Mouse (Mus musculus): ENCODE measurements at regions not wholly inside any gene's neighbourhood (a gene's known extent, or its start where the extent isn't known, plus 50 kb on each side); places are given as distances from the start of the nearest gene placed in this dataset.

DNA sequence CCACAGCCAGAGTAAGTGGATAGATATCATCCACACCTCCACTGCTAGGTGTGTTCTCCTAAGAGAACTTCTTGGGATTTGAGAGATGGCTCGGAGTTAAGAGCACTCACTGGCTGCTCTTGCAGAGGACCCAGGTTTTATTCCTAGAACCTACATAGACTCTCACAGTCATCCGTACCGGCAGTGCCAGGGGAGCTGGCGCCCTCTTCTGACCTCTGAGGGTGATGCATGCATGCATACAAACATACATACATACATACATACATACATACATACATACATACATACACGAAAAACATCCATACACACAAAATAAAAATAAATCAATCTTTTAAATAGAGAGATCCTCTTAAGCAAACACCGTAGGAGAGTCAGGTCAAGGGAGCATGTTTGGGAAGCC, 70.1 kb upstream of the Ipo5 start:
- Histone ChIP-seq H3K9me3 (no peaks in the 10 kb centered on the region), H3K27me3 (no peaks in the 10 kb centered on the region), H3K4me3 (no peak overlapping the region), H3K27ac (no peak overlapping the region), H3K36me3 (no peaks in the 10 kb centered on the region), H3K4me1 (no peaks in the 10 kb centered on the region), H3K9ac (no peak overlapping the region), H3K4me2 (no peak overlapping the region)
- 86% methylated on average over 6 of the region's 6 CpGs for WGBS
- no peak for ATAC-seq (ENCODE audit: insufficient number of reproducible peaks, low FRiP score, low TSS enrichment, low read depth)

DNA sequence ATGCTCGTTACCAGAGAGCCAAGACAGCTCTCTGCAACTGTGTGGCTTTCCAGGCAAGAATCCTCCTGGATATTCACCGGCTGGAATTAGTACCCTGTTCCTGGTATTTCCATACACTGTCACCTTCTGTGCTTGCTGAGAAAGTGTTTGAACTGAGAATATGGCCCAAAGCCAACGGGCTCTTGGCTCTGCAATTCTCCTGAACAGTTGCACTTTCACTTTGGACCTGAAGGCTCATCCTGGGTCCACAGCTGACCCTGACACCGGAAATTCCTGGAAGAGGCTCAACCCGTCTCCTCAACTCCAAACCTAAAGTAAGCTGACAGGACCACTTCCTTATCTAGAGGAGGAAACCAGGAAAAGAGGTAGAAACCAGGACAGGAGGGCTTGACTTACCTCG, 69.7 kb upstream of the Ipo5 start:
- no peak overlapping the region for H3K4me3 ChIP-seq
- WGBS: 74% methylated on average over 6 of the region's 6 CpGs

DNA sequence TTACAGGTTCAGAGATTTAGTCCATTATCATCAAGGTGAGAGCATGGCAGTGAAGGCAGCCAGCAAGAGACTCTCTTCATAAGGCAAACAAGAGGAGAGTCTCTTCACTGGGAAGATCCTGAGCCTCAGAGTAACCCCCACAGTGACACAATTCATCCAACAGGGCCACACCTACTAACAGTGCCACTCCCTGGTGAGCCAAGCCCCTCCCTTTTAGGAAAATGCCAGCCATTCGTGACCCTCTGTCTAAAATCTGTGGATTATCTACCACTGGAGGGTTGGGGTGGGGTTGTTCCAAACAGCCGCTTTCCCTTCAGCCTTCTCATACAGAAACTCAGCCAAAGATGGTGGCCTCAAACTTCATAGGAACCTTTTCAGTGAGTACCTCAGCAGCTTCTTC, 65.9 kb upstream of the Ipo5 start:
- Histone ChIP-seq H3K4me1 (peaks cover 6% of the 10 kb centered on the region; the same call in 1 of the 2 replicates), H3K4me3 (no peak overlapping the region), H3K9ac (no peak overlapping the region), H3K36me3 (no peaks in the 10 kb centered on the region), H3K9me3 (no peaks in the 10 kb centered on the region), H3K4me2 (no peak overlapping the region), H3K27me3 (no peaks in the 10 kb centered on the region), H3K27ac (no peak overlapping the region)
- 81% methylated on average over 2 of the region's 2 CpGs for WGBS
- no peak for ATAC-seq (ENCODE audit: insufficient number of reproducible peaks, low FRiP score, low TSS enrichment, low read depth)

More for the DNA sequence above, 69.7 kb upstream of the Ipo5 start:
- Histone ChIP-seq H3K27ac (no peak overlapping the region), H3K27me3 (no peaks in the 10 kb centered on the region), H3K4me1 (no peaks in the 10 kb centered on the region), H3K36me3 (no peaks in the 10 kb centered on the region), H3K4me2 (no peak overlapping the region), H3K9me3 (no peaks in the 10 kb centered on the region), H3K9ac (no peak overlapping the region)
- ATAC-seq (ENCODE audit: insufficient number of reproducible peaks, low FRiP score, low TSS enrichment, low read depth): no peak

DNA sequence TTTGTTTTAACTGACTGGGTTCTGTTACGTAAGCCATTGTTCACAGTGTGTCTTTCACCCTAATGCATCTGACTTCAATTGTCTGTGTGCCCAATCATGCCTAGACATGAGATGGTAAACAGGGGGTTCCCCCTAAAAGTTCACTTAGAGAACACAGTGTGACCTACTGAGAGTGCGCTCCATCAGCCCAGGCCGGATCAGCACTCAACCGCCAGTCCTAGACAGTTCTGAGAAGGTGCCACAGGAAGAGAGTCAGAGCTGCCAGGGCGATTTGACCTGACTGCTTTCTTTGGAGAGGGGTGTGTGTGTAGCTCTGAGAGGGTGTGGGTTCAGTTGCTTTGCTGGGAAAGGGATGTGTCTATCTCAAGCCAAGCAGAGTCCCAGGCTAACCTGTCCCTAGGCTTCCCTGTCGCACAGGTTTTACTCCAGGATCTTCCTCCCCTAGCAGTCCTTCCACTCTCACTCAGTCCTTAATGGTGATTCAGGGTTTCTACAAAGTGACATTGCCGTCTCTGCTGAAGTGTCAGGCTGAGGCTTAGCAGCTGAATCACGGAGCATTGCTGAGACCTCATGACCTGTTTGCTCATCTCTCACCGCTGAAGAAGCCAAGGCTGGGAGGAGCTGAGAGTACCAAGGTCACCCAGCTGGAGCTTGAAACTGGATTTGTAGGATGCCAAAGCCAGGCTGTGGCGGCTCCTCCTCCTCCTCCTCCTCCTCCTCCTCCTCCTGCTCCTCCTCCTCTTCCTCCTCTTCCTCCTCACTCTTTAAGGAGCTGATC, 64.8 kb upstream of the Ipo5 start:
- no peak overlapping the region for H3K4me2 ChIP-seq
- no peak overlapping the region for H3K4me3 ChIP-seq
- no peak overlapping the region for H3K9ac ChIP-seq
- no peaks in the 10 kb centered on the region for H3K27me3 ChIP-seq
- no peak overlapping the region for H3K27ac ChIP-seq
- peaks cover 6% of the 10 kb centered on the region; the same call in 1 of the 2 replicates for H3K4me1 ChIP-seq
- no peaks in the 10 kb centered on the region for H3K9me3 ChIP-seq
- no peak for ATAC-seq (ENCODE audit: insufficient number of reproducible peaks, low FRiP score, low TSS enrichment, low read depth)
- H3K36me3 ChIP-seq: no peaks in the 10 kb centered on the region
- WGBS: 65% methylated on average over 10 of the region's 10 CpGs

DNA sequence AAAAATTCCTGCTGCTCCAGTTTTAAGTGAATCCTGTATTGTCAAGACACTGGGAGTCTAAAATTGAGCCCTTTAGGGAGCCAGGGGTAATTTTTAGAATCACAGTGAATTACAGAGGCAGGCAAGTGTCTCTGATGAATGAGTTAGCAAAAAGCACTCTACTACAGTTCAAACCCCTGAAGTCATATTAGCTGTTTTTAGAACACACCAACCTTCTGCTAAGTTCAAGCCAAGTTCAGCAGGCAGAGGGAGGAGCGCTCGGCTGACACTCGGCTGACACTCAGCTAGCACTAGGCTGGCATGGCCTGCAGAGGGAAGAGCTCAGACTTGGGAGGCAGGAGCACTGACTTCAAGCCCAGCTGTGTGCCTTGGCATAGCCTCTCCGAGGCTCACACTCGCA, 64.0 kb upstream of the Ipo5 start:
- WGBS: 56% methylated on average over 5 of the region's 5 CpGs
- H3K27ac ChIP-seq: no peak overlapping the region

DNA sequence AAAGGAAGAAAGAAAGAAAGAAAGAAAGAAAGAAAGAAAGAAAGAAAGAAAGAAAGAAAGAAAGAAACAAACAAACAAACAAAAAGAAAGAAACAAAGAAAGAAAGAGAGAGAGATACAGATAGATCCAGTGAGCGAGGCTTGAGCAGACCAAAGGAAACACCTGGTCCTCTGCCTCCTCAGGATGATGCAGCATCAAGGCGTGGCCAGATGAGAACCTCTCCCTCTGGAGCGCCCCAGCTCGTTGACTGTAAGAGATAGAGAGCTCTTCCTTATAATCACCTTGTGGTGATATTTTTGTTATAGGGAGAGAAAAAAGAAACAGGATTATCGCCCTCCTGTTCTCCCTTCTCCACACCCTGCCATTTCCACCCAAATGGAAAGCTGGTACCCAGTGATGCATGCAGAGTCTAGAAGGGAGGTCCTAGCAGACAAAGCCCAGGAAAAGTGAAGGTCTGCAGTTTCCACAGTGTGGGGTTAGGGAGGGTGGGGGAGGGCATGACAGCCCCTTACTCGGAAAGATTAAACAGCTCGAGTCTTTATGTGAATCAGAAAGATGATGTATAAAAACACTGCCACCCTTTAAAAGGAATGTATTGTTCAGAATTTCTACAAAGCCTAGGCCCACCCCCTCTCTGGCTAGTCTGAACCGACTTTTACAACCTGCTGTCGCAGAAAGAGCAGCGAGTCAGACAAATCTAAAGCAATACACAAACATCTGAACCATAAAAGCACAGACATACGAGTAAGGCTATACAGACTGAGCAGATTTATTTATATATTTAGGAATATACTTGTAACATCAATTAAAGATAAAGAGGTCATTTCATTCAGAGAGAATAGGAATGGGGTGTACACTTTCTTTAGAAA, 62.7 kb upstream of the Ipo5 start:
- Histone ChIP-seq H3K27me3 (no peaks in the 10 kb centered on the region), H3K36me3 (no peaks in the 10 kb centered on the region), H3K27ac (no peak overlapping the region), H3K4me3 (no peak overlapping the region), H3K4me1 (peaks cover 6% of the 10 kb centered on the region; the same call in 1 of the 2 replicates), H3K9ac (no peak overlapping the region), H3K4me2 (no peak overlapping the region), H3K9me3 (no peaks in the 10 kb centered on the region)
- WGBS: 50% methylated on average over 11 of the region's 11 CpGs
- no peak for ATAC-seq (ENCODE audit: insufficient number of reproducible peaks, low FRiP score, low TSS enrichment, low read depth)

More for the DNA sequence above, 64.0 kb upstream of the Ipo5 start:
- Histone ChIP-seq H3K36me3 (no peaks in the 10 kb centered on the region), H3K4me1 (peaks cover 6% of the 10 kb centered on the region; the same call in 1 of the 2 replicates), H3K27me3 (no peaks in the 10 kb centered on the region), H3K4me3 (no peak overlapping the region), H3K9me3 (no peaks in the 10 kb centered on the region), H3K9ac (no peak overlapping the region), H3K4me2 (no peak overlapping the region)
- ATAC-seq (ENCODE audit: insufficient number of reproducible peaks, low FRiP score, low TSS enrichment, low read depth): no peak

DNA sequence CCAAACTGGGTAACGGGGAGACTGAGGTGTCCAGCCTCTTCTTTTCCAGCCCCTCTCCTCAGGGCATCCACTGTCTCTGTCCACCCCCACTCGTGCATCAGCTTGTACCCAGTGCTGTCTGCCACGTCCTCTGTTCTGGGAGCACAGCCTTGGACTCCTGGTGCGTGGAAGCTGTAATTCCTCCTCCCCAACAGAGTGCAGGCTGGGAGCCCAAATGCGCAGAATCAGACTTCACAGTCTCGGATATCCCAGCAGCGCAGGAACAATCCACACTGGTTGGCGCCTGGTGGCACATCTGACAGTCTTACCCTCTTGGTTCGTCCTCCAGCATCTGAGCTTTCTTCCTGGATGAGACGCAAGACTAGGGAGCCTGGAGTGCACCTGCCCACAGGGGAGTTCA, 61.9 kb upstream of the Ipo5 start:
- Histone ChIP-seq H3K27me3 (no peaks in the 10 kb centered on the region), H3K4me1 (peaks cover 6% of the 10 kb centered on the region; the same call in 1 of the 2 replicates), H3K9me3 (no peaks in the 10 kb centered on the region), H3K4me3 (no peak overlapping the region), H3K27ac (no peak overlapping the region), H3K4me2 (no peak overlapping the region), H3K9ac (no peak overlapping the region), H3K36me3 (no peaks in the 10 kb centered on the region)
- no peak for ATAC-seq (ENCODE audit: insufficient number of reproducible peaks, low FRiP score, low TSS enrichment, low read depth)
- 75% methylated on average over 10 of the region's 10 CpGs for WGBS

DNA sequence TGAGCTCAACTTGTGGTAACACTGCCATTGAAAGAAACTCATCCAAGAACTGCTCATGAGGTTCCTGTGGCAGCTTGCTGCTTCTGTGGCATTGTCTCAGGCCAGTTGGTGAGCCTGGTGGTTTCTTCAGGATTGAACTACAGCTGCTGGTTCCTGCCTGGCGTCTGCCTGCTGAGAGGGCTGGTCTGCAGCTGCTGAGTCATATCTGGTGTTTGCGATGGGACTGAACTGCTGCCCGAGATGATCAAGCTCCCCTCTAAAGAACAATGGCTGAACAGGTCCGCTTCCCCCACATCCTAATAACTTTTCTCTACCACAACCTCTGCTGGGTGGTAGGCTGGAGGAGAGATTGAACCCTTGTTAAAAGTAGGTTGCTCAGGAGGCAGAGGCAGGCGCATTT, 57.4 kb upstream of the Ipo5 start:
- 75% methylated on average over 5 of the region's 5 CpGs for WGBS
- H3K36me3 ChIP-seq: no peaks in the 10 kb centered on the region
- H3K4me2 ChIP-seq: no peak overlapping the region
- H3K9me3 ChIP-seq: 0 out of 2 replicates have a peak, but pooled peaks cover 3% of the 10 kb centered on the region
- H3K27ac ChIP-seq: no peak overlapping the region
- no peak overlapping the region for H3K9ac ChIP-seq
- no peak overlapping the region for H3K4me3 ChIP-seq
- no peak for ATAC-seq (ENCODE audit: insufficient number of reproducible peaks, low FRiP score, low TSS enrichment, low read depth)
- H3K27me3 ChIP-seq: no peaks in the 10 kb centered on the region
- H3K4me1 ChIP-seq: no peaks in the 10 kb centered on the region

DNA sequence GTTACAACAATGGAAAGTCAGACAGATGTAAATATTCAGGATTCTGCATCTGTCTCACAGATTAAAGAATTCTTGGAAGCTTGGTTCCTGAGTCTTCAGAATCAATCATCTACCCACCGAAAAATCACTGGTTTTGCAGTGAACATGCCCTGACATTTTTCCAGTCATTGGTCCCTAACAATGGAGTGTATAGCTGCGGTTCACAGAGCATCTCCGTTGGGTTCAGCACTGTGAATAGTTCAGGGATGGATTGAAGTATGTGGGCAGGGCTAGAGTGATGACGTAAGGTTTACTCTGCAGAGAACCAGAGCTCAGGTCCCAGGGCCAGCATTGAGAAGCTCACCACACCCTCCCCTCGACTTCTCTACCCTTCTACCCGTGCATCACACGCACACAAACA, 56.5 kb upstream of the Ipo5 start:
- Histone ChIP-seq H3K9ac (no peak overlapping the region), H3K27me3 (no peaks in the 10 kb centered on the region), H3K27ac (no peak overlapping the region), H3K36me3 (no peaks in the 10 kb centered on the region), H3K4me3 (no peak overlapping the region), H3K4me1 (no peaks in the 10 kb centered on the region), H3K9me3 (0 out of 2 replicates have a peak, but pooled peaks cover 6% of the 10 kb centered on the region), H3K4me2 (no peak overlapping the region)
- 82% methylated on average over 7 of the region's 7 CpGs for WGBS
- ATAC-seq (ENCODE audit: insufficient number of reproducible peaks, low FRiP score, low TSS enrichment, low read depth): no peak

DNA sequence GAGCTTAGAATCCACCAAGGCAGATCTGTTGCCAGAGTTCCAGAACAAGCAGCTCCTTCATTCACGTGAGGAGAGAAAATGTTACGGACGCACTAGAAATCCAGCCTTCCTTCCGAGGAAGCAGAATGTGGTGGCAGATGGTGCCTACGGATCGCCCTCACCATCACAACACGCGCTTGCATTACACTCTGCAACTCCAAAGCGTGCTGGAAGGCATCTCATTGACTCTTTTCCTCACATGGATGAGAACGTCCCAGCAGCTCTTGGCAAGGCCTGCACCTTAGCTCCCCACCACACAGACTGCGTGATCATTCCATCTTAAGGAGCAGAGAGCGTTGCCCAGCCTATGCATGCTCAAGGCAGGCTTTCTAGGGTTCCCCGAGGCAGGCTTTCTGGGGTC, 55.8 kb upstream of the Ipo5 start:
- Histone ChIP-seq H3K36me3 (no peaks in the 10 kb centered on the region), H3K9me3 (0 out of 2 replicates have a peak, but pooled peaks cover 6% of the 10 kb centered on the region), H3K4me1 (no peaks in the 10 kb centered on the region), H3K27ac (no peak overlapping the region), H3K4me2 (no peak overlapping the region), H3K9ac (no peak overlapping the region), H3K27me3 (no peaks in the 10 kb centered on the region), H3K4me3 (no peak overlapping the region)
- ATAC-seq (ENCODE audit: insufficient number of reproducible peaks, low FRiP score, low TSS enrichment, low read depth): no peak
- WGBS: 92% methylated on average over 13 of the region's 13 CpGs

Measured in limb, embryonic 15.5 days (tissue).